Mouse (Mus musculus) heart, adult 2 months (tissue): ENCODE results near the gene Bmx. TPM values are rescaled to one million over a fixed set of nuclear protein-coding genes. Genes with fewer than 3 reads are reported as not detected.

Source experiments
- DNase-seq, 2 experiments: peaks; one replicate each; pipeline ENCODE4 v3.0.0; 2021
- H3K27ac ChIP-seq: fragments of 200-600 bp; 2 replicates; pipeline ENCODE4 v1.8.1; 2022
- H3K27me3 ChIP-seq: fragments of 200-500 bp; 2 replicates; pipeline ENCODE4 v1.6.1; 2012; ENCODE audit warnings: mild to moderate bottlenecking, low read length, inconsistent platforms, mixed read lengths; ENCODE audit not compliant: control insufficient read depth, insufficient read depth
- H3K36me3 ChIP-seq: fragments of 200-500 bp; 2 replicates; pipeline ENCODE4 v1.6.1; 2012; ENCODE audit warnings: low read length, inconsistent platforms; ENCODE audit not compliant: control insufficient read depth, insufficient read depth
- H3K4me1 ChIP-seq: fragments of 200-500 bp; 2 replicates; pipeline ENCODE4 v1.6.1; 2011; ENCODE audit warnings: low read length; ENCODE audit not compliant: control insufficient read depth, insufficient read depth
- H3K4me3 ChIP-seq: fragments of 200-600 bp; 2 replicates; pipeline ENCODE4 v1.8.1; 2022
- H3K79me2 ChIP-seq: fragments of 200-500 bp; replicated peaks from 2 replicates; pipeline ENCODE4 v1.6.1; 2012; ENCODE audit warnings: mild to moderate bottlenecking, inconsistent platforms, low read length, moderate library complexity, mixed read lengths; ENCODE audit not compliant: control insufficient read depth, insufficient read depth
- H3K9ac ChIP-seq: fragments of 200-500 bp; 2 replicates; pipeline ENCODE4 v1.6.1; 2012; ENCODE audit warnings: low read depth, mild to moderate bottlenecking, control low read depth, inconsistent platforms, low read length, mixed read lengths
- CTCF ChIP-seq: fragments of 200-600 bp; IDR thresholded peaks from 2 replicates; pipeline ENCODE4 v1.8.1; 2022; ENCODE audit warnings: antibody characterized with exemption, mild to moderate bottlenecking, moderate library complexity
- EP300 ChIP-seq: fragments of 200-500 bp; IDR thresholded peaks from 2 replicates; pipeline ENCODE4 v1.6.1; 2011; ENCODE audit warnings: low read depth, low read length, control low read depth; ENCODE audit not compliant: insufficient read depth
- POLR2A ChIP-seq: fragments of 200-500 bp; IDR thresholded peaks from 2 replicates; pipeline ENCODE4 v1.6.1; 2011; ENCODE audit warnings: mild to moderate bottlenecking, low read depth, low read length, control low read depth; ENCODE audit not compliant: insufficient read depth
- WGBS: fragments of 180-500 bp; shearing (Covaris S2); methylation state at CpG from one replicate; pipeline ENCODE4 v1.1.7; 2018; 5-methylcytosine and 5-hydroxymethylcytosine counted together
- intact Hi-C: fragments of 180-260 bp; cut with DNase I; formaldehyde crosslinking; loops from one replicate; pipeline ENCODE4 v1.15.1; 2025
- polyA plus RNA-seq: library from polyadenylated mRNA; depleted of rRNA; stranded (reverse); fragments of >200 nt; gene quantifications from 2 replicates; pipeline ENCODE4 v1.2.3, GENCODE M21; 2012
- total RNA-seq, 2 experiments: library from RNA; stranded (reverse); gene quantifications; 2 replicates each; pipeline ENCODE4 v1.2.3; 2021

Bmx gene
- total and polyA plus RNA-seq, 3 experiments = 1.2 to 2.3 (median 2.0) TPM

GRCm38 (mm10) chrX:164175311-164175710 is 82.7 kb downstream of the Bmx start:
- Histone ChIP-seq H3K27me3 (no peaks in the 10 kb centered on the region), H3K36me3 (no peaks in the 10 kb centered on the region), H3K9ac (no peak overlapping the region), H3K4me1 (no peaks in the 10 kb centered on the region), H3K79me2 (no peaks in the 10 kb centered on the region), H3K27ac (no peak overlapping the region), H3K4me3 (no peak overlapping the region)
- intact Hi-C loops = loop anchor here (5.0 kb wide), 1 partner anchor 98 kb away; the partner anchor contains the start of gene Siah1b
- WGBS = 81% methylated on average over 1 of the region's 1 CpGs
- DNase-seq = no peak
- TF ChIP-seq EP300 (no peak), CTCF (no peak), POLR2A (no peak)

DNA sequence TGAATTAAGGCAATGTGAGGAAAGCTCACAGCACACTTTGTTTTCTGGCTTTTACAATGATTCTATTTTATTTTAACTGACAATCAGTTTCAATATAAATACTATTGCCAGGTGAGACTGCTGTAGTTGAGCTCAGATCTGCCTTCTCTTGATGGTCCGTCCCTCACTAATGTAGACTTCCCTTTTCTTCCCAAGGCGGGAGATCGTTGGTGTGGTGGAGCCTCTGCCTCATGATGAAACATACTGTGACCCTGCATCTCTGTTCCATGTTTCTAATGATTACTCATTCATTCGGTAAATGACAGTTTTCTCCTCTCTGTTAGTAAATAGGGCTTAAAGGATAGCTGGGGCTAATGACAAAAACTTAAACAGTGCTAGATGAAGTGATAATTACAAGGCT is 84.1 kb downstream of the Bmx start:
- H3K9ac ChIP-seq = no peak overlapping the region
- H3K27me3 ChIP-seq = no peaks in the 10 kb centered on the region
- no peaks in the 10 kb centered on the region for H3K79me2 ChIP-seq
- intact Hi-C loops = no loop called here
- H3K27ac ChIP-seq = no peak overlapping the region
- no peaks in the 10 kb centered on the region for H3K4me1 ChIP-seq
- 84% methylated on average over 4 of the region's 4 CpGs for WGBS
- TF ChIP-seq CTCF (no peak), EP300 (no peak), POLR2A (no peak)
- no peaks in the 10 kb centered on the region for H3K36me3 ChIP-seq
- no peak for DNase-seq
- H3K4me3 ChIP-seq = no peak overlapping the region

DNA sequence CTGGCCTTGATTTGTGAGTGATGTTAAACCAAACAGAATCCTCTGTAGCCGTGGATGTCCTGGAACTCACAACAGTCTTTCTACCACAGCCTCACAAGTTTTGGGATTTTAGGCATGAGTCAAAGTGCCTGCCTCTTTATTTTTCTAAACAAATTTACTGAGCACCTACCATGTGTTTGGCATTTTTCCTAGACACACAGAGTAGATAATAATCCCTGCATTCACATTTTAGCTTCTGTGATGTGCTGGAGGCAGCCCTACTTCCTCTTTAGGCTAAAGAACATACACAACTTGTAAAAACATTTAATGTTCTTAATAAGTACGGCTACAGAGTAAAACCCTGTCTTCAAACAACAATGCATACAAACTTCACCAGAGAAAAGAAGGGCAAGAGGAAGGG is 87.0 kb downstream of the Bmx start:
- intact Hi-C loops = no loop called here
- Histone ChIP-seq H3K27me3 (no peaks in the 10 kb centered on the region), H3K27ac (no peak overlapping the region), H3K9ac (no peak overlapping the region), H3K4me1 (no peaks in the 10 kb centered on the region), H3K4me3 (no peak overlapping the region), H3K36me3 (no peaks in the 10 kb centered on the region), H3K79me2 (no peaks in the 10 kb centered on the region)
- WGBS = 52% methylated on average over 2 of the region's 2 CpGs
- DNase-seq = no peak
- TF ChIP-seq CTCF (no peak), EP300 (no peak), POLR2A (no peak)

- intact Hi-C loops = no loop called here
- no peak for TF ChIP-seq POLR2A
- TF ChIP-seq EP300 = no peak
- TF ChIP-seq CTCF = no peak
- Histone ChIP-seq H3K4me3 (no peak overlapping the region), H3K79me2 (no peaks in the 10 kb centered on the region), H3K36me3 (no peaks in the 10 kb centered on the region), H3K4me1 (no peaks in the 10 kb centered on the region), H3K27ac (no peak overlapping the region), H3K9ac (no peak overlapping the region), H3K27me3 (no peaks in the 10 kb centered on the region)
- DNase-seq = no peak
- 63% methylated on average over 1 of the region's 1 CpGs for WGBS
Observed at GRCm38 (mm10) chrX:164164681-164165080, 93.3 kb downstream of the Bmx start.

GRCm38 (mm10) chrX:164154594-164154993 is 103.4 kb downstream of the Bmx start:
- Histone ChIP-seq H3K79me2 (no peaks in the 10 kb centered on the region), H3K4me3 (no peak overlapping the region), H3K4me1 (no peaks in the 10 kb centered on the region), H3K27ac (no peak overlapping the region), H3K27me3 (no peaks in the 10 kb centered on the region), H3K36me3 (no peaks in the 10 kb centered on the region), H3K9ac (no peak overlapping the region)
- WGBS = 69% methylated on average over 5 of the region's 5 CpGs
- TF ChIP-seq EP300 (no peak), POLR2A (no peak), CTCF (no peak)
- intact Hi-C loops = no loop called here
- DNase-seq = no peak

GRCm38 (mm10) chrX:164153606-164154005 is 104.4 kb downstream of the Bmx start:
- H3K27ac ChIP-seq = no peak overlapping the region
- no peak overlapping the region for H3K4me3 ChIP-seq
- H3K9ac ChIP-seq = no peak overlapping the region
- H3K79me2 ChIP-seq = no peaks in the 10 kb centered on the region
- H3K4me1 ChIP-seq = no peaks in the 10 kb centered on the region
- H3K27me3 ChIP-seq = no peaks in the 10 kb centered on the region
- no peaks in the 10 kb centered on the region for H3K36me3 ChIP-seq
- no peak for TF ChIP-seq EP300
- no peak for TF ChIP-seq CTCF
- no peak for TF ChIP-seq POLR2A
- intact Hi-C loops = no loop called here
- no peak for DNase-seq
